Mouse (Mus musculus) adipocyte (in vitro differentiated cells): ENCODE measurements at regions not wholly inside any gene's neighbourhood (a gene's known extent, or its start where the extent isn't known, plus 50 kb on each side); places are given as distances from the start of the nearest gene placed in this dataset.
A peak's percentile ranks its signal among the peaks of the same experiment; 100 is the strongest.

Source experiments
- DNase-seq: peaks from one replicate; pipeline ENCODE4 v3.0.0-alpha.2; 2016; ENCODE audit warnings: low spot score

GRCm38 (mm10) chrX:13344701-13345100 is 63.9 kb downstream of the Ddx3x start:
- DNase-seq = peak; percentile 91

- DNase-seq = no peak
Observed at GRCm38 (mm10) chrX:13345126-13345525, 64.4 kb downstream of the Ddx3x start.

GRCm38 (mm10) chrX:13346011-13346631 is 65.4 kb downstream of the Ddx3x start:
- DNase-seq = peak; percentile 35

- no peak for DNase-seq
Observed at GRCm38 (mm10) chrX:13346696-13347026, 65.9 kb downstream of the Ddx3x start.

GRCm38 (mm10) chrX:13347027-13347840 is 66.5 kb downstream of the Ddx3x start:
- peak; percentile 85 for DNase-seq

GRCm38 (mm10) chrX:13348415-13348814 is 67.6 kb downstream of the Ddx3x start:
- no peak for DNase-seq

- peak; percentile 57 for DNase-seq
Observed at GRCm38 (mm10) chrX:13350461-13350860, 69.7 kb downstream of the Ddx3x start.

- peak; percentile 32 for DNase-seq
Observed at GRCm38 (mm10) chrX:13357149-13357783, 76.5 kb downstream of the Ddx3x start.

GRCm38 (mm10) chrX:13357973-13358372 is 77.2 kb downstream of the Ddx3x start:
- DNase-seq = peak; percentile 27

- peak; percentile 78 for DNase-seq
Observed at GRCm38 (mm10) chrX:13360436-13360835, 79.7 kb downstream of the Ddx3x start.

- DNase-seq = no peak
Observed at GRCm38 (mm10) chrX:13370319-13370718, 89.5 kb downstream of the Ddx3x start.

GRCm38 (mm10) chrX:13372752-13373151 is 92.0 kb downstream of the Ddx3x start:
- peak; percentile 45 for DNase-seq

GRCm38 (mm10) chrX:13386354-13386753 is 79.6 kb upstream of the Nyx start:
- peak; percentile 40 for DNase-seq

- DNase-seq = no peak
Observed at GRCm38 (mm10) chrX:13398466-13398865, 67.4 kb upstream of the Nyx start.

GRCm38 (mm10) chrX:13412726-13413125 is 53.2 kb upstream of the Nyx start:
- no peak for DNase-seq

- DNase-seq = peak; percentile 20
Observed at GRCm38 (mm10) chrX:13413135-13413534, 52.8 kb upstream of the Nyx start.
